Mouse (Mus musculus) CH12F3 (cell line): ENCODE data around the gene Grasp.

Source experiments
- in situ Hi-C: fragments of 300-500 bp; cut with MboI; formaldehyde crosslinking; loops from 2 replicates; pipeline ENCODE4 v1.14.3; 2020; ENCODE audit warnings: low sequenced_read_pairs

Grasp gene

DNA sequence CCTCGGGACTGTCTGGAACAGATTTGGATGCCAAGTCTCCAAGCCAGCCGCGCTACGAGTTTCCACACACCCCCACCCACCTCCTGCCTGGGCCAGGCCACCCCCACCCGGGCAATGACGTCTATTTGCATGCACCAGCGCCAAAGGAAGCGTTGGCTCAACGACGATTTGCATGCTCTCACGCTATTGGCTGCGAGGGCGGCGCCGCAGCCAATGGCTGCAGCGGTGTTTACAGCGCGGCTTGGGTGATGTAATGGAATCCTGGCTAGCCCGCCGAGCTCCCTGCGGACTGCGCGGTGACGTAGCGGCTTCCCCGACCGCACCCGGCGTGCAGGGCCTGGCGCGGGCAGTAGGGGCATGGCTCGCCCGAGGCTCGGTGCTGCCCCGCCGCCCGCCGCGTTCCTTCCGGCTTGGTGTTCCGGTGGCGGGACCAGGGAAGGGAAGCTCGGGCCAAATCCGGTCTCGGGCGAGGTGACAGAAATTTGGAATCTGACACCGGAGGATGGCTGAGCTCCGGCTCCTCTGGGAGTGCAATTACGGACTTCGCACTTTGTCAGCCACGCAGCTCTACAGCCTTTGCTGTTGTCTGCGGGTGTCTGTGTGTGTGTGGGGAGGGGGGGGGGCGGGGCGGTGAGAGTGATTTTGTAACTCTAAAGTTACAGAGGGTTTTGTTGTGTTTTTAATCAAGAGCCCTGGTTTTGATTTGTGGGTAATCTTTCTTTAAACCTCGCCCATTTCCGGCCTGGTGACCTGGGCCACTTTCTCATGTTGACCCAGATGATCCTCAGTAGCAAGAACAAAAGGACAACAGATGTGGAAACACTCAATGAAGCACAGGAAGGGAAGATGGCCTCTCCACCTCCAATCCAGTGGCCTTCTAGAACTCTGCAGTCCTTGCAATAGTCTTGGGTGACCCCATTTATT lies 22.5 kb downstream of the Grasp start:
- in situ Hi-C loops: no loop called here

DNA sequence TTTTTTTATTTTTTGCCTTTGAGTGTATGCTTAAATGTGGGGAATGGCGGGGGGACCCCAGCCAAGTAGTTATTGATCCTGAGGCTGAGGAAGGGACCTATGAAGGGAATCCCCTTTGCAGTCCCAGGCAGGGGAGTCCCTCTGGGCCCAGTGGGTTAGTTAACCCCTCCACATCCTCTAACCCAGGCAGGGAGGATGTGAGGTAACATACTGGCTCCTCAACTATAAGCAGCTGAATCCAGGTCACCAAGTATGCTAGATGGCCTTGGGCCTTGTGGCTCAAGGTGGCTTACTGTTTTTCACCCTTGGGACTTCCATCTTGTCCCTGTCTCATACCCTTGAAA lies 23.1 kb downstream of the Grasp start:
- in situ Hi-C loops: no loop called here

DNA sequence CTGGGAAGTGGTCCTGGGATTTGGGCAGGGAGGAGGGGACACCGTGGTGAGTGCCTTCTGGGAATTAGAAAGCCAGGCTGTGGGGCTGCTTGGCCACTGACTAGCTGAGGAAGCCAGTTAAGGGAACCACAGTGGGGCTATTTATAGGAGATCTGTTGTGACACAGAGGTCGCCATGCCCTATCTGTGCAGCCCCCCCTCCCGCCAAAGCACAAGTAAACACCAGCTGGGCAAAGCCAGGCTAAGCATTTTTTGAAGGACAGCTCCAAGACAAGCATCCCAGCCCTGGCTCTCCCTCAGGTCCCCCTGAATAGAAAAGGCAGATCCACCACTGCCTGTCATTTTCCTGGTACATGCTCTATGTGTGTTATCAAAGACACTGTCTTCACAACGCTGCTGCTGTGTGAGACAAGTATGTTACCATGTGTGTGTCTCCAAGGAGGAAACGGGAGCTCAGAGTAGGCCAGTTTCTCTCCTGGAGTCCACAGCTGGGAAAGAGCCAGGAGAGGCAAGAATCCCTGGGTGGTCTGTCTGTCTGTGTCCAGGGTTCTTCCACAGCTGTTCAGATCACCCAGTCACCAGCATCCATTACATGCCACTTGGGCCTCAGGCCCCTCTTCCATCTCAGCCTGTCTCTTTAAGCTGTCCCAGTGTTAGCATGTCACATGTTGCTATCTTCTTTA lies 24.2 kb downstream of the Grasp start:
- in situ Hi-C loops: no loop called here

DNA sequence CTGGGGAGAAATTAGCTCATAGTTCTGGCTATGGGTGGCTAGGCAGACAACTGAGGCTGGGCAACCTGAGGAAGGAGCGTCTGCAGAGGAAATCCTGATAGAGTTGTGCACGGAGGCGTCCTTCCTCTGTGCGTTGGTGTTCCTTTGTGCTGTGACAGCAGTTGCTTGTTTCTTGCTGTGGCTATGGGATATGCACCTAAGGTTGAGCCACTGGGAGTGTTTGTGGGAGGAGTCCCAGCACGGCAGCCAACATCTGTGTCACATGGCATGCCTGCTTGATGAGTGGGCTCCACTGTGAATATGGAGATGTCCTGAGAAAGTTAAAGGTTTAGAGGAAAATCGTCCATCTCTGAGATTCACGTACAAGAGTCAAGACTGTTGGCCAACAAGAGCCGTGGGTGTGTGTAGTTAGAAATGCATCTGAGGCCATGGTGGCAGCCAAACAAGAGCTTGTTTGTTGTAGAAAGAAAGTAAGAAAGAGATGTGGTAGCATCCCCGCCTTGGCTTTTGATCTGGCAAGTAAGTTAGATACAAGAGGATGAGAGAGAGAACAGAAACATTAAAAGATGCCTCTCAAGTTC lies 26.3 kb downstream of the Grasp start:
- in situ Hi-C loops: no loop called here

DNA sequence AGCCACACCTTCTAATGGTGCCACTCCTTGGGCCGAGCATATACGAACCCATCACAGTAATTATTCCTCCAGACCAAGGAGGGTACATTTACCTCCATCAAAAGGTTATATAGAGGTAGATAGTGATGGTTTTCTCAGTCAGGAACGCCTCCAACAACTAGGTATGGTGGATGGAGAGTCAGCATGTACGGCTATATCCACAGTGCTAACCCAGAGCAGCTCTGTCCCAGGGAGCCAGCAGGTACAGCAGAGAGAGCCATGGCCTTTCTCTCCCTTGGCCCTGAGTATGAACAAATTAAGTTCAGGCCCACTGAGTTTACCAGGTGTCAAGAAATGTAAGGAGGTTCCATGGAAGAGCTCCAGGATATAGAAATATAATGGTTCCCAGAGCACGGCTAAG lies 27.9 kb downstream of the Grasp start:
- in situ Hi-C loops: no loop called here

DNA sequence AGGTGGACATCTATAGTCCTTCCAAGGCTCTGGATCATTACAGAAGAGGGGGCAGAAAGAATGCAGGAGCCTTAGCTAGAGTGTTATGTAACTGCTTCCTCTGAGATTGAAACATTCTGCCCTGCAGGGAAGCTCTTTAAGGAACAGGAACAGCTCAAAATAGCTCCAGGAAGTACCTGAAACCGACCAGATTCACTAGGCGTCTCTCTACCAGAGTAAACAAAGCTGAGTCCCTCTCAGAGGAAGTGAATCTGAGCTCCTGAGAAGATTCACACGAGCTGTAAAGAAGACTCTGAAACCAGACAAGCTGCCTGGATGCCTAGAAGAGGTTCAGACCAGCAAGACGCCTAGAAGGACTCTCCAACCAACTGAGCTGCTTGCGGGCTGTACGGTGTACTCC lies 28.6 kb downstream of the Grasp start:
- in situ Hi-C loops: no loop called here

DNA sequence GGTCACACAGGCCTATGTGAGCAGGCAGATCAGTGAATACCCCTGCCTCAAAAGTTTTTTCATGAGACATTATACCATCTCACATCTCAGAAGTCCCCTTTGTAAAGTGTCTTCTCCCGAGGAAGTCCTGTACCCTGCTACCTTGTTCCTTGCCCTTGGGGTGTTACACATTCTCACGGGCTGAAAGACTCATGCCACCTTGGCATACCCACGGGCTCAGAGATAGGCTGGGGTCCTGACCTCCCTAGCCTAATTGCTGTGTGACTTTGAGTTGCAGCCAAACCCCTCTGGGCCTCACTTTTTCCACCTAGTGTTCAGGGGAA lies 29.5 kb downstream of the Grasp start:
- in situ Hi-C loops: no loop called here

DNA sequence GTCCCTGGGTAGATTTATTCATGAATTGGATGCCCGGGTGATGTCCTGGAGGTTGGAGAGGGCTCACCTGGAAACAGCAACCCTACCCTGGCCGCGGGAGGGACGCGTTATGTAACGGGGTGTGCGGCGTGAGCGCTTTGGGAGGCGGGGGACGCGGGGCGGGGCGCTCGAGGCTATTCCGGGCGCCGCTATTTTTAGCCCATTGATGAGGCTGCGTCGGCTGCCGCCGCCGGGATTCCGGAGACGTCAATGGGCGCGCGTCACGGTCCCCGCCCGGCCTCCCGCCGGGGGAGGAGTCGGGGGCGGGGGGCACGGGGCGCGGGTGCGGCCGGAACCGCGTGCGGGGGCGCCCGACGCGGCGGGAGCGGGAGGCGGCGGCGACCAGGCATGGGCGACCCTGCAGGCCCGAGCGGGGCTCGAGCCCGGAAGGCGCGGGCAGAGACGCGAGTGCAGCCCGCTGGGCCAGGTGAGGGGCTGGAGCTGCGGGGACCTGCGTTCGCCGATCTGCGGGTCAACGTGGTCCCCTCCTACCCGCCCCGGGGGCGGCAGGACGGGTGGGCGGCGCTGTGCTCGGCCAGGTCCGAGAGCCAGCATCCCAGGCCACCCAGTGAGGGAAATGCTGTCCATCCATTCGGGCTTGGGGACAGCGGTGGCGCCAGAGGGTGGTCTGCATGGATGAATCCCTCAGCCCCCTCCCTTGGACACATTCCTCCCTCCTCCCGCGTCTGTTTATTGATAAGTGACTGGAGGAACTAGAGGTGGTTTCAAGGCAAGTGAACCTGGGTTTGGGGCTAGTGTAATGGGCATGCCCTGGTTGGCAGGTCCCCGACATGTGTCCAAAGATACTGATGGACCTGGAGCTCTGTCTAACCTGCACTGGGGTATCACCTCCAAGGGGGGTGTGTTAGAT lies 30.2 kb downstream of the Grasp start, which contains the start of gene Nr4a1:
TSS of gene Nr4a1 (plus strand) at position 384 of the 910 bp plus-strand sequence.
- in situ Hi-C loops: no loop called here

DNA sequence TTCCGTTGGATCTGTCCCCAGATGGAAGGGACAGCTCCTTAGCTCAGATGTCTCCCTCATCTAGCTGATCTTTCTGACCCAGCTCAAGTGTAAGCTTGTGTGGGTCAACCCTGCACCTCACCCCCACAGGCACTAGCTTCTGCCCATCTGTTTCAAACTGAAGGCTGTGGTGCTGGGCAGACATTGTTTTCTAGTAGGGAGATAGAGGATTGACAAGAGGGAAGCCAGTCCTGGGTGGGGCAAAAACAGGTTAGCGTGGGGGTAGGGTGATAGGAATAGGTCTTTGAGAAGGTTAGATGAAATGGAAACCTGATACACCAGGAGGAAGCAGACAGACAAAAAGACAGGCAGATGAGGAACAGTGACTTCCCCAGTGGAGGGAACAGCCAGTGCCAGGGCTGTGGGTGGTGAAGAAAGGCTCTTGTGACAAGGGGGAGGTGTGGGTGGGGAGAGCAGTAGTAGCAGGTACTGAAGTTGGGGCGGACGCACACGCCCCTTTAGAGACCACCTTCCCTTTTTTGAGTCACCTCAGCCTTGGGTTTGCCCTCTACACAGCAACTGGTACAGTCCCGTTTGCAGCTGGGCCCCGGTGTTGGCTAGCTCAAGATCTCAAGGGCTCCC lies 32.0 kb downstream of the Grasp start:
- in situ Hi-C loops: no loop called here

DNA sequence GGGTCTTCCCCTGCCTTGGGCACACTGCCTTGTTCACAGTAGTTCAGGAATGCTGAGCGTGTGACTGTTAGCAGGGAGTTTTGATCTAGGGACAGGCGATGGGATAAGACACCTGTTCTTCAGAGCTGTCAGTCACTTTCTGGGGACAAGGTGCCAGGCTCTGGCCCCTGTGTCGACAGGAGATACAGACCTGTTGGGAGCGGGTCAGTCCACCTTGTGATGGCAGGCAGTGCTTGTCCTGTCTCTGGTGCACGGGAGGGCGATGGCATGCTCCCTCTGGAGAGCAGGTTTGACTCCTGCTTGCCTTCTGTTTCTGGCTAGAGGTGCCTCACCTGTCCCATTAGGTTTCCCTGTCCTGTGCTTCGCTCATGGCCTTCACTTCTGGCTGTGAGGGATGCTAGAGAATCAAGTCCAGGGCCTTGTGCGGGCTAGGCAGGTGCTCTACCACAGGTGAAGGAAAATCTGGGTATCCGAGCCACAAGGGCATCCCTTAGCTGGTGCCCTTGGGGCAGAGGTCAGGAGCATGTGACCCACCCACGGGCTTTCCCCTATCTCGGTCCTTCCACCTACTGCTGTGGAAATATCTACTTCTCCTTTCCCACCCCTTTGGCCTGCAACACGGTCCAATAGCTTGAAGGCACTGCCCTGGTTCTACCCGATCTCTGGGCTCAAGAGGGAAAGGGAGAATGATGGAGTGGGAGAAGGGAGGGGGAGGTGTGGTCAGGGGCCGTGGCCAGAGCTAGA lies 32.6 kb downstream of the Grasp start:
- in situ Hi-C loops: no loop called here

DNA sequence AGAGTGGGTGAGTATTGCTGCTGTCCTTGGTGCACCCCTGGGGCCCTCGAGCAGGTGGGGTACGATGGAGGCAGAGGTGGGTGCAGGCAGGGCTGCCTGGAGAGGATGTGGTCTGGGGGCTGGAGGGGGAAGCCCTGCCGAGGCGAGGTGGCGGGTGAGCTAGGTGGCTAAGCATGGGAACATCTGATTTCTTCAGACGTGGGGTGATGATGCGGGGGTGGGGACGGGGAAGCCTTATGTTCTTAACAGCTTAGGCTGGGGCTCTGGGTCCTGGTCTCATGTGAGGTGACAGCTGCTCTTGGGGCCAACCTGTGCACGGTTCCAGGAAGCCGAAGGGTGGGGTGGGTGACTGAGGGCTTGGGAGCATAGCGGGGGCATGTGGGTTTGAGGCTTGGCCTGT lies 34.4 kb downstream of the Grasp start:
- in situ Hi-C loops: no loop called here

DNA sequence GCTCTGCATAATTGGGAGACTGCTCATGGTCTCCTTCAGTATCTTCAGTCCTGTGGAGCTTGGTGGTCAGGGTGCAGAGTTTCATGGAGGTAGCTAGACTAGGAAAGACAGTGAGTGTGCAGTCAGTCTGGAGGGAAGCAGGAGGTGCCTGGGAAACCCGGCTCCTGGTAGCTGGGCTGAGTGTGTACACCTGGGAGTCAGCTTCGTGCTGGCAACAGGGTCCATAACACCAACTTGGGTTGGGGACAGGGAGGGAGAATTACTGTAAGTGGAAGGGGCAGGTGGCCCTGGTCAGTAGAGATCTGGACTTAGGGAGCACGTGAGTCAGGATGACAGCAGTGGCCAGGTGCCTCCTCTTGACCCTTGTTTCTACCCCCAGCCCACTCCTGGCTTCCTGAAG lies 35.9 kb downstream of the Grasp start:
- in situ Hi-C loops: no loop called here

DNA sequence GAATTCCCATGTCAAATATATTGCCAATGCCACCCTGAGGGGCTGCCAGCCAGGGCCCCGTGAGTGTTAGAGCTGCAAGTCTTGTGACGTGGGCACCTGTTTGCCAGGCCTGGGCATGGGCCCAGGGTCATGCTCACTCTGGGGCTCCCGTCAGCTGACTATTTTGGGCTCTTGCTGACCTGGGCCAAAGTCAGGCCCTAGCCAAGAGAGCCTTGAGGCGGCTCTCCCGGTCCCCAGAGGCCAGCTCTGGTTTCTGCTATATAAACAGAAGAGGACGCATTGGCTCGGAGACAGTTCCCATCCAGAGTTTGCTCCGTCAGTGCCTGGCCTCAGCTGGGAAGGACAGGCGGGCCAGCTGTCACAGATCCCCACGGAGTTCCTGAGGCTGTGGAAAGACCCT lies 36.4 kb downstream of the Grasp start:
- in situ Hi-C loops: no loop called here

DNA sequence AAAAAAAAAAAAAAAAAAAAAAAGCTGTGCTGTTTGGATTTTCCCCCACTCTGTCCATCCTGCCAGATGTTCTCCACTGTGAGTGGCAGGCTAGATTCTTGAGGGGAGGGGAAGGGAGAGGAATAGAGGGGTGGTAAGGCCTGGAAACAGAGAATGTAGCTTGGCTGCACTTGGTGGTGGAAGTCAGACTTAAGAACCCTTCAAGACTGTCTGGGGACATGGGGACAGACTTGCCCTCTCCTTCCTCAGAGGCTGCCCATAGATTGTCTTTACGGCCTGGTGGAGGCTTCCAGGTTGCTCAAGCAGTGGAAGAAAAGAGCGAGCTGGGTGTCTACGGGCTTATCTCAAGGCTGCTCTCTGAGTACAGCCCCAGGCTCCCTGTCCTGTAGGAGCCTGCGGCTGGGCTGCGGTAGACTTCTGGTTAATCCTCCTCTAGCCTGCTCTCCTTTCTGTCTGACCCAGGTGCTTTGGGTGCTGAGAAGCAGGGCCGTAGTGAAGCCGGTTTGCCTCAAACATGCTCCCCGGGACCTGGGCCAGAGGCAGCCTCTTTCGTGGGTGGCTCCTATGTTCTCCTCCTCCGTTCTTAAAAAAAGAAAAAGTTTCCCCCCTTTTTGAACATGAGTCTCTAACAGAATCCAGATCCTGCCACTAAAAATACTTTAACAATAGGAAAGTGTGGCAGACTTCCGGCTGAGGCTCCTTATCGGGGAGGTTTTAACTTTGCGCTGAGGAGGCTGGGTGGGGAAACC lies 37.1 kb downstream of the Grasp start:
- in situ Hi-C loops: no loop called here

DNA sequence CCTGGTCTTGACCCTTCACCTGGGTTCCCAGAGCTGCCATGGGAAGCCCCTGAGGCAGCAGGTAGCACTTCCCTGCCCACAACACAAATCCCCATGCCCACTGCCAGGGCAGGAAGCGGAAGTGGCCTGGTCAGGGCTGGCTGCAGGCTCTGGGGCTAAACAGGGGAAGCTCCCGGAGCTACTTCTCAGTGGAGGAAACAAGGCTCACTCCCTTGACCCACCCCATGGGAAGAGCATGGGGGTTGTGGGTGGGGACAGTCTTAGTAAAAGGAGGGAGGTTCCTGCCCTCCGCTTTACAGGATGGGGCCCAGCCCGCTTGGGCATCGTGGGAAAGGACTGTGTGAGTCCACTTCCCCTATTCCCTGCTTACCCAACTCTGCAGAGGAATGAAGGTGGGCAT lies 38.5 kb downstream of the Grasp start:
- in situ Hi-C loops: no loop called here

DNA sequence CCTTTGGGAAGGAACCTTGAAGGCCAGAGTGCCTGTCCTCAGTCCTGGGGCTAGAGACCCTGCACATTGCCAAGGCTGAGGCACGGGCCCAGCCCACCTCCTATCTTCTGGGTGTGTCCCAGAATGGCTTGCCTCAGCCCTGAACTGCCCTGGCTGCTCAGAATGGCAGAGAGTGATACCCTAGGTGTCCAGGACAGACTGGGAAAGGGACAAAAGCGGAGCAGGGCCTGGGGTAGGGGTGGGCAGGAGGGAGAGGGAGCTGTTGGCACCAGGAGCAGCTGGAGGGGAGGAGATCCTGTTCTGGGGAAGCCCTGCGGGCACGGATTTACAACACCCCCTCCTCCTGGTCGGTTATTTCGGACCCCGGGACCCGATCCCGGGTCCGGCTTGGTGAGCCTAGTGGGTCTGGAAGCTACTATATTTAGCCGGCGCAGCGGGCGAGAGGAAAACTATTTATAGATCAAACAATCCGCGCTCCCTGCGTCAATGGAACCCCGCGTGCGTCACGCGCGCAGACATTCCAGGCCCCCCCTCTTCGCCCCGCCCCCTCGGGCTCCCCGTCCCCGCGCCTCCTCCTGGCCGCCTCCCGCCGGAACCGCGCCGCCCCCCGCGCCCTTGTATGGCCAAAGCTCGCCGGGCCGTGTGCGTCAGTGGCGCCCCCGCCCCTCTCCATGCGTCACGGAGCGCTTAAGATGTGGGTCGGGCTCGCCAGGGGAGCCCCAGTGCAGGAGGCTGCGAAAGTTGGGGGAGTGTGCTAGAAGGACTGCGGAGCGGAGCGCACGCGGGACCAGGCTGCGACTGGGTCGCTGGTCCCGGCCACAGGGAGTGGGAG lies 42.4 kb downstream of the Grasp start:
- in situ Hi-C loops: no loop called here

DNA sequence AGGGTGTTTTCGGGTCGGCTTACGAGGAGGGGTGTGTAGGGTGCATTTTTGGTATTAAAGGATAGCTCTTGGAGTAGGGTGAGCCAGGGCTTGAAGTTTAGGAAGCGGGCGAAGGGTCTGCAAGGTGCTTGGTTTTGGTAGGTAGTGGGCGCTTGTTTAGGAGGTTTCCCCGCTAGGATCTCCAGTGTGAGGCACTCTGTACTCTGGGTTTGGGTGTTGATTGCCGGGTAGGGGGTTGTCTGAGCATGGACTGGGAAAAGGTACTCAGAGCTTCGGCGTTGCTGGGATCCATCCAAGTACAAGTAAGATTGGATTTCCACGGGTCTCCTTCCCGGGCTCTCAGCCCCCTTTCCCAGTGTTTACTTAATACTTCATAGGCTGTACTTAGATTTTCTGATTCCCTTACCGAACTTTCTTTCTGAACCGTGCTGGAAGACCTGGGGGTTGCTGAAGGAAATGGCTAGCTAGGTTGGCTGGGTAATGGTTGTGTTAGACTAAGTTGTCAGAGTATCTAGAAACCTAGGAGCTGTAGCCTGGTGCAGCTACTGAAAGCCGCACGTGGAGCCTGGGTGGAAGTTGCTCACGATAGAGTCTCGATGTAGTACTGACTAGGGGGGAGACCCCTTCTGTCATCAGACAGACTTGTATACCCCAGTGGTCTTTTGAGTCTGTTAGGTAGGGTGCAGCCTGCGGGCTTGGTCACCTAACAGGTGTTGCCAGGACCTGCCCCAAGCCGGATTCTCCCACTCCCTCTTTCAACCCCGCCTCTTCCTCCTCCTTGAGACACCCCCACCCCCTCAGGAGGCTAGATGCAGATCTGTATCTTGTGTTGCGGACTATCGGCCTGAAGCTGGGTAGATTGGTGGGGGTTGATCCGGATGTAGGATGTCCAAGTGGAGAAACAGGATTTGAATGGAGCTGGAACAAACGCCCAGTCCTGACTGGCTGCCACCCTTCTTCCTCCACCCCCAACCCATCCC lies 43.4 kb downstream of the Grasp start:
- in situ Hi-C loops: no loop called here
